Mouse (Mus musculus) liver, embryonic 13.5 days (tissue): ENCODE results near the gene Sod3. TPM values are rescaled to one million over a fixed set of nuclear protein-coding genes. Genes with fewer than 3 reads are reported as not detected.

Source experiments
- ATAC-seq: fragments of 200-750 bp; cut with Nextera tagmentation; 2 replicates; pipeline ENCODE4 v1.8.0; 2017; ENCODE audit warnings: low read depth, mild to moderate bottlenecking, moderate number of reproducible peaks, moderate library complexity
- DNase-seq: peaks from one replicate; pipeline ENCODE4 v3.0.0; 2022
- H3K27ac ChIP-seq: fragments of 300-500 bp; sonication (generic); 2 replicates; pipeline ENCODE4 v1.5.1; 2015; ENCODE audit warnings: moderate library complexity, mild to moderate bottlenecking, inconsistent platforms
- H3K27me3 ChIP-seq: fragments of 300-500 bp; sonication (generic); 2 replicates; pipeline ENCODE4 v1.6.1; 2015; ENCODE audit warnings: mild to moderate bottlenecking, inconsistent platforms
- H3K36me3 ChIP-seq: fragments of 300-500 bp; sonication (generic); 2 replicates; pipeline ENCODE4 v1.6.1; 2015; ENCODE audit warnings: mild to moderate bottlenecking, inconsistent platforms
- H3K4me1 ChIP-seq: fragments of 300-500 bp; sonication (generic); replicated peaks from 2 replicates; pipeline ENCODE4 v1.6.1; 2015; ENCODE audit warnings: inconsistent platforms
- H3K4me2 ChIP-seq: fragments of 300-500 bp; sonication (generic); 2 replicates; pipeline ENCODE4 v1.6.1; 2015; ENCODE audit warnings: inconsistent platforms, mild to moderate bottlenecking, moderate library complexity
- H3K4me3 ChIP-seq: fragments of 300-500 bp; sonication (generic); replicated peaks from 2 replicates; pipeline ENCODE4 v1.5.1; 2015; ENCODE audit warnings: mild to moderate bottlenecking, inconsistent platforms
- H3K9ac ChIP-seq: fragments of 300-500 bp; sonication (generic); 2 replicates; pipeline ENCODE4 v1.6.1; 2015; ENCODE audit warnings: mild to moderate bottlenecking, inconsistent platforms
- H3K9me3 ChIP-seq: fragments of 300-500 bp; sonication (generic); replicated peaks from 2 replicates; pipeline ENCODE4 v1.6.1; 2016; ENCODE audit warnings: inconsistent platforms
- WGBS: fragments of 180-500 bp; shearing (Covaris S2); methylation state at CpG from one replicate; pipeline ENCODE4 v1.1.7; 2015; ENCODE audit not compliant: insufficient replicate concordance; 5-methylcytosine and 5-hydroxymethylcytosine counted together
- polyA plus RNA-seq: library from polyadenylated mRNA; unstranded; fragments of >200 nt; fragmentation: Nextera tagmentation; extraction: Ambion mirVana; gene quantifications from 2 replicates; pipeline ENCODE4 v1.2.1, GENCODE M21; 2015

Gene Sod3
- polyA plus RNA-seq, 1 experiment from 2014 or later: 3.3 TPM

DNA sequence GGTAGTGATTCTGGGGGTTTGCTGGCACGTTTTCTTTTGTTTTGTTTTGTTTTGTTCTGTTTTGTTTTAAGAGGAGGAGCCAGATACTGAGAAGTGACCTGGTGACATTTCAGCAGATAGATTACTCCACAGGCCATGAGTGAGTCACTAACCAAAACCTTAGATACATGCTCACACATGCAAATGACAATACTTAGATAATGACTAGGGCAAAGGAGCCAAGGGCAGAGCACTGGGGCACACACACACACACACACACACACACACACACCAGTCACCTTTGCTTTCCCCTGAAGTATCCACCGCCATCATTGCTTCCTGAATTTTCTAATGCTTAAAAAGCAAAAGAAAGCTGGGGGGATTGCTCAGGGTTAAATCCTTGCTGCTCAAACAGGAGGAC lies 52.9 kb downstream of the Sod3 start:
- DNase-seq: no peak
- no peaks in the 10 kb centered on the region for H3K9me3 ChIP-seq

More for the DNA sequence above, 52.9 kb downstream of the Sod3 start:
- H3K4me2 ChIP-seq: no peak overlapping the region
- WGBS: 44% methylated on average over 2 of the region's 2 CpGs
- no peaks in the 10 kb centered on the region for H3K27me3 ChIP-seq
- ATAC-seq: no peak
- no peaks in the 10 kb centered on the region for H3K36me3 ChIP-seq
- H3K4me3 ChIP-seq: no peak overlapping the region
- H3K27ac ChIP-seq: no peak overlapping the region
- no peak overlapping the region for H3K9ac ChIP-seq
- H3K4me1 ChIP-seq: no peaks in the 10 kb centered on the region

Other genes starting within 250 kb of the Sod3 start
- 87.8 and 106 TPM in 2 replicates for gene Dhx15, start 173.3 kb upstream of the Sod3 start, polyA plus RNA-seq
- gene Ccdc149, start 107.7 kb downstream of the Sod3 start, polyA plus RNA-seq: 0.50 and 0.62 TPM in 2 replicates
- 0.39 and 0.48 TPM in 2 replicates for gene Lgi2, start 202.7 kb downstream of the Sod3 start, polyA plus RNA-seq